Mouse (Mus musculus): ENCODE data around the gene Efcab3.
"Not testable (repeated sequence)": the region's sequence is repeated elsewhere in the genome, so short reads cannot be mapped to it uniquely, and the experiment has no call there.

DNA sequence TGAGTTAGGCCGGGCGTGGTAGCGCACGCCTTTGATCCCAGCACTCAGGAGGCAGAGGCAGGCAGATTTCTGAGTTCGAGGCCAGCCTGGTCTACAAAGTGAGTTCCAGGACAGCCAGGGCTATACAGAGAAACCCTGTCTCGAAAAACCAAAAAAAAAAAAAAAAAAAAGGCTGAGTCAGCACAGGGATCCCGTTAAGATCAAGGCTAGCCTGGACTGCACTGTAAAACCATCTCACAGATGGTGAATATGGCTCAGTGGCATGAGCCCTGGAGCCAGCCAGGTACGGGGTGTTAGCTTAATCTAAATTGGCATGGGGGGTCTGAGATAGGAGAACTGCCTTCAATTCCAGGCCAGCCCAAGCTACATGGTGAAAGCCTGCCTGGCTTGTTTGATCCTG, 77.1 kb downstream of the Efcab3 start:
- TF ChIP-seq CTCF, EP300 (IDR thresholded peaks at IDR 0.05; ENCODE audit: low read depth): not testable (repeated sequence)

Data from liver, embryonic 14.5 days (tissue).